Mouse (Mus musculus) naive thymus-derived CD4-positive, alpha-beta T cell, adult 5 months (primary cell): ENCODE results near the gene Vmn1r107. TPM values are rescaled to one million over a fixed set of nuclear protein-coding genes. Genes with fewer than 3 reads are reported as not detected.

ENCODE experiments used
- polyA plus RNA-seq: library from polyadenylated mRNA; unstranded; fragments of 100-300 nt; shearing (Covaris generic); gene quantifications from one replicate; pipeline ENCODE4 v1.2.1, GENCODE M21; 2017

Gene Vmn1r107
- not detected for polyA plus RNA-seq

DNA sequence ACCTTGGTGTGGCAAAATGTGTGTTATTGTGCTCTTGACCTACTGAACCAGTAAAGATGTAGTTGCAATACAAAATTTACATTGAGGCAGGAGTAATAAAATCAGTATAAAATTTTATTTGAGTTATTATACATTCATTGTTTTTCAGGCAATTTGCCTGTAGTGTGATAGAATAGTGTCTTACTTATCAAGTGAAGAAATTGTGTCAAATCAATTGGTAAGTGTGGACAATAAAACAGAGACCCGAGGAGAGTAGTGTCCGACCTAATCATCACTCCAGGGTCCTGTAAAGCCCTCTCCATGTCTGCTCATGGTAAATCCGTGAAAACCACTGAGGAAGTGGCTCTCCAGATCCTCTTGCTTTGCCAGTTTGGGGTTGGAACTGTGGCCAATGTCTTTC, at the start of gene Vmn1r107:
Gene Vmn1r107 (plus strand): TSS at position 301 of the 400 bp plus-strand sequence.

DNA sequence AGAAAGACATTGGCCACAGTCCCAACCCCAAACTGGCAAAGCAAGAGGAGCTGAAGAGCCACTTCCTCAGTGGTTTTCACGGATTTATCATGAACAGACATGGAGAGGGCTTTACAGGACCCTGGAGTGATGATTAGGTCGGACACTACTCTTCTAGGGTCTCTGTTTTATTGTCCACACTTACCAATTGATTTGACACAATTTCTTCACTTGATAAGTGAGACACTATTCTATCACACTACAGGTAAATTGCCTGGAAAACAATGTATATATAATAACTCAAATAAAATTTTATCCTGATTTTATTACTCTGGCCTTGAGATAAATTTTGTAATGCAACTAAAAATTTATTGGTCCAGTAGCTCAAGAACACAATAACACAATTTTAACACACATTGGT, 34.4 kb downstream of the Vmn1r107 start, which contains the start of gene Vmn1r111:
Gene Vmn1r111 (minus strand): TSS at position 101 of the 400 bp plus-strand sequence.

Other genes with a start within 250 kb of the Vmn1r107 start
- gene Vmn1r101, start 226.3 kb upstream of the Vmn1r107 start, polyA plus RNA-seq, result not detected
- not detected for gene Gm10670, start 194.0 kb upstream of the Vmn1r107 start, polyA plus RNA-seq
- not detected for gene Vmn1r103, start 158.4 kb upstream of the Vmn1r107 start, polyA plus RNA-seq
- gene Vmn1r104, start 135.1 kb upstream of the Vmn1r107 start, polyA plus RNA-seq, result 0.73 TPM
- gene Gm5726, start 123.2 kb upstream of the Vmn1r107 start, polyA plus RNA-seq, result not detected
- not detected for gene Gm4141, start 92.7 kb upstream of the Vmn1r107 start, polyA plus RNA-seq
- 0.24 TPM for gene Gm4513, start 69.9 kb upstream of the Vmn1r107 start, polyA plus RNA-seq
- not detected for gene Vmn1r111, start 34.3 kb downstream of the Vmn1r107 start, polyA plus RNA-seq
- not detected for gene Gm10668, start 61.7 kb downstream of the Vmn1r107 start, polyA plus RNA-seq
- not detected for gene Vmn1r112, start 102.3 kb downstream of the Vmn1r107 start, polyA plus RNA-seq
- not detected for gene Vmn1r113, start 118.4 kb downstream of the Vmn1r107 start, polyA plus RNA-seq
- not detected for gene Vmn1r114, start 143.3 kb downstream of the Vmn1r107 start, polyA plus RNA-seq
- not detected for gene Vmn1r115, start 176.1 kb downstream of the Vmn1r107 start, polyA plus RNA-seq
- not detected for gene Vmn1r116, start 203.3 kb downstream of the Vmn1r107 start, polyA plus RNA-seq
- gene Vmn1r117, start 215.2 kb downstream of the Vmn1r107 start, polyA plus RNA-seq, result not detected
- not detected for gene Vmn1r118, start 243.4 kb downstream of the Vmn1r107 start, polyA plus RNA-seq